Mouse (Mus musculus) olfactory bulb, adult 2 months (tissue): ENCODE results near the gene Vpreb1.

ENCODE experiments used
- CTCF ChIP-seq: fragments of 200-500 bp; IDR thresholded peaks from 2 replicates; pipeline ENCODE4 v1.5.1; 2012; ENCODE audit warnings: low read depth, mild to moderate bottlenecking, low read length, moderate library complexity; ENCODE audit not compliant: insufficient read depth
- POLR2A ChIP-seq: fragments of 200-500 bp; IDR thresholded peaks from 2 replicates; pipeline ENCODE4 v1.6.1; 2012; ENCODE audit warnings: mild to moderate bottlenecking, low read depth, low read length, moderate library complexity; ENCODE audit not compliant: insufficient read depth

DNA sequence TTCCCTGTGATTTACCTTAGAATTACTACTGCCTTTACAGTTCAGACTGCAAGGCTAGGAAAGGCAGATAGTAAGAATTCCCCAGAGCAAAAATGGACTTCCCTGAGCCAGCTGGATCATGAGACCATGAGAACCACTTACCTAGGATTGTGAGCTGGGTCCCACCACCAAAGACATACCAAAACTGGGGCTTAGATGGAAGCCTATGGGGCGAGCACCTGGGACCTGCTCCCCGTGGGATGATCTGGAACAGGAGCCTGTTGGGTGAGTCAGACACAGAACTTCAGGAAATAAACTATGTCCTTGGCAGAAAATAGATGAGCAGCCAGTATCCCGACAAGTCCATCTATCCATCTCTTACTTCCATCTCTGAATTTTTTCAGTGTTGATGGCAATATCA, 8.4 kb downstream of the Vpreb1 start:
- TF ChIP-seq CTCF (no peak), POLR2A (no peak)
